Mouse (Mus musculus) kidney, embryonic 14.5 days (tissue): ENCODE measurements around the gene Pcca. TPM values are rescaled to one million over a fixed set of nuclear protein-coding genes. Genes with fewer than 3 reads are reported as not detected.

Experiments used
- ATAC-seq: fragments of 200-750 bp; cut with Nextera tagmentation; 2 replicates; pipeline ENCODE4 v1.8.0; 2017; ENCODE audit warnings: moderate number of reproducible peaks, mild to moderate bottlenecking, moderate TSS enrichment, moderate library complexity; ENCODE audit not compliant: low FRiP score, low TSS enrichment
- H3K27ac ChIP-seq: fragments of 300-500 bp; sonication (generic); 2 replicates; pipeline ENCODE4 v1.5.1; 2014; ENCODE audit warnings: low read depth, mild to moderate bottlenecking, low read length, moderate library complexity, mixed read lengths
- H3K27me3 ChIP-seq: fragments of 300-500 bp; sonication (generic); 2 replicates; pipeline ENCODE4 v1.6.1; 2014; ENCODE audit warnings: mild to moderate bottlenecking, low read length; ENCODE audit not compliant: control insufficient read depth, insufficient read depth
- H3K36me3 ChIP-seq: fragments of 300-500 bp; sonication (generic); 2 replicates; pipeline ENCODE4 v1.6.1; 2014; ENCODE audit warnings: low read length, mixed read lengths; ENCODE audit not compliant: control insufficient read depth, insufficient read depth
- H3K4me1 ChIP-seq: fragments of 300-500 bp; sonication (generic); 2 replicates; pipeline ENCODE4 v1.6.1; 2014; ENCODE audit warnings: low read length, mixed read lengths; ENCODE audit not compliant: control insufficient read depth, insufficient read depth
- H3K4me2 ChIP-seq: fragments of 300-500 bp; sonication (generic); replicated peaks from 2 replicates; pipeline ENCODE4 v1.6.1; 2014; ENCODE audit warnings: low read depth, mild to moderate bottlenecking, low read length
- H3K4me3 ChIP-seq: fragments of 300-500 bp; sonication (generic); 2 replicates; pipeline ENCODE4 v1.5.1; 2014; ENCODE audit warnings: mild to moderate bottlenecking, low read length
- H3K9ac ChIP-seq: fragments of 300-500 bp; sonication (generic); 2 replicates; pipeline ENCODE4 v1.6.1; 2014; ENCODE audit warnings: low read depth, mild to moderate bottlenecking, low read length, moderate library complexity
- H3K9me3 ChIP-seq: fragments of 300-500 bp; sonication (generic); 2 replicates; pipeline ENCODE4 v1.6.1; 2016; ENCODE audit warnings: low read length; ENCODE audit not compliant: control insufficient read depth
- WGBS: fragments of 180-500 bp; shearing (Covaris S2); extraction: QIAGEN DNeasy Blood & Tissue Kit; methylation state at CpG from one replicate; pipeline ENCODE4 v1.1.7; 2014; 5-methylcytosine and 5-hydroxymethylcytosine counted together
- polyA plus RNA-seq: library from polyadenylated mRNA; unstranded; fragments of >200 nt; fragmentation: Nextera tagmentation; extraction: Ambion mirVana; gene quantifications from 2 replicates; pipeline ENCODE4 v1.2.1, GENCODE M21; 2014

Pcca gene
- polyA plus RNA-seq, 1 experiment from 2014 or later, result 20.5 TPM

GRCm38 (mm10) chr14:122821002-122821401 lies 286.9 kb downstream of the Pcca start:
- no peak for ATAC-seq

GRCm38 (mm10) chr14:122823791-122824190 lies 289.7 kb downstream of the Pcca start:
- Histone ChIP-seq H3K9me3 (no peaks in the 10 kb centered on the region), H3K4me2 (no peak overlapping the region), H3K36me3 (no peaks in the 10 kb centered on the region), H3K4me3 (no peak overlapping the region), H3K27ac (no peak overlapping the region), H3K4me1 (no peaks in the 10 kb centered on the region), H3K9ac (no peak overlapping the region), H3K27me3 (no peaks in the 10 kb centered on the region)
- 46% methylated on average over 2 of the region's 2 CpGs for WGBS
- no peak for ATAC-seq

More at GRCm38 (mm10) chr14:122821002-122821401, 286.9 kb downstream of the Pcca start:
- no peaks in the 10 kb centered on the region for H3K27me3 ChIP-seq
- no peak overlapping the region for H3K4me2 ChIP-seq
- H3K36me3 ChIP-seq, result no peaks in the 10 kb centered on the region
- H3K9ac ChIP-seq, result no peak overlapping the region
- no peak overlapping the region for H3K4me3 ChIP-seq
- H3K4me1 ChIP-seq, result no peaks in the 10 kb centered on the region
- 84% methylated on average over 3 of the region's 3 CpGs for WGBS
- no peaks in the 10 kb centered on the region for H3K9me3 ChIP-seq
- no peak overlapping the region for H3K27ac ChIP-seq

GRCm38 (mm10) chr14:122825464-122825863 lies 291.3 kb downstream of the Pcca start:
- WGBS, result 92% methylated on average over 2 of the region's 2 CpGs
- no peak overlapping the region for H3K27ac ChIP-seq
- H3K36me3 ChIP-seq, result no peaks in the 10 kb centered on the region
- no peaks in the 10 kb centered on the region for H3K27me3 ChIP-seq
- H3K4me1 ChIP-seq, result no peaks in the 10 kb centered on the region
- no peak overlapping the region for H3K9ac ChIP-seq
- no peak overlapping the region for H3K4me2 ChIP-seq
- no peak overlapping the region for H3K4me3 ChIP-seq
- no peak for ATAC-seq
- H3K9me3 ChIP-seq, result no peaks in the 10 kb centered on the region

- Histone ChIP-seq H3K9me3 (no peaks in the 10 kb centered on the region), H3K4me2 (no peak overlapping the region), H3K27ac (no peak overlapping the region), H3K36me3 (no peaks in the 10 kb centered on the region), H3K4me1 (no peaks in the 10 kb centered on the region), H3K27me3 (no peaks in the 10 kb centered on the region), H3K9ac (no peak overlapping the region), H3K4me3 (no peak overlapping the region)
- 78% methylated on average over 1 of the region's 1 CpGs for WGBS
- no peak for ATAC-seq
Observed at GRCm38 (mm10) chr14:122830433-122830832, 296.3 kb downstream of the Pcca start.

GRCm38 (mm10) chr14:122833666-122834065 lies 299.5 kb downstream of the Pcca start:
- H3K9ac ChIP-seq, result no peak overlapping the region
- H3K36me3 ChIP-seq, result no peaks in the 10 kb centered on the region
- no peaks in the 10 kb centered on the region for H3K9me3 ChIP-seq
- H3K4me1 ChIP-seq, result no peaks in the 10 kb centered on the region
- H3K4me3 ChIP-seq, result no peak overlapping the region
- no peak overlapping the region for H3K27ac ChIP-seq
- no peaks in the 10 kb centered on the region for H3K27me3 ChIP-seq
- H3K4me2 ChIP-seq, result no peak overlapping the region
- ATAC-seq, result no peak
- 86% methylated on average over 3 of the region's 3 CpGs for WGBS

- Histone ChIP-seq H3K27ac (no peak overlapping the region), H3K36me3 (no peaks in the 10 kb centered on the region), H3K4me2 (no peak overlapping the region), H3K27me3 (no peaks in the 10 kb centered on the region), H3K4me3 (no peak overlapping the region), H3K9me3 (no peaks in the 10 kb centered on the region), H3K9ac (no peak overlapping the region), H3K4me1 (no peaks in the 10 kb centered on the region)
- no peak for ATAC-seq
- WGBS, result 90% methylated on average over 1 of the region's 1 CpGs
Observed at GRCm38 (mm10) chr14:122834753-122835152, 300.6 kb downstream of the Pcca start.

GRCm38 (mm10) chr14:122835487-122836190 lies 301.5 kb downstream of the Pcca start:
- H3K9ac ChIP-seq, result no peak overlapping the region
- no peaks in the 10 kb centered on the region for H3K36me3 ChIP-seq
- no peaks in the 10 kb centered on the region for H3K4me1 ChIP-seq
- no peaks in the 10 kb centered on the region for H3K27me3 ChIP-seq
- H3K4me3 ChIP-seq, result no peak overlapping the region
- H3K9me3 ChIP-seq, result no peaks in the 10 kb centered on the region
- 59% methylated on average over 7 of the region's 7 CpGs for WGBS
- no peak overlapping the region for H3K4me2 ChIP-seq
- no peak overlapping the region for H3K27ac ChIP-seq
- no peak for ATAC-seq

GRCm38 (mm10) chr14:122836221-122836620 lies 302.1 kb downstream of the Pcca start:
- H3K4me2 ChIP-seq, result no peak overlapping the region
- no peaks in the 10 kb centered on the region for H3K27me3 ChIP-seq
- no peak overlapping the region for H3K4me3 ChIP-seq
- H3K9ac ChIP-seq, result no peak overlapping the region
- H3K4me1 ChIP-seq, result no peaks in the 10 kb centered on the region
- no peak for ATAC-seq
- no peaks in the 10 kb centered on the region for H3K9me3 ChIP-seq
- no peak overlapping the region for H3K27ac ChIP-seq
- no peaks in the 10 kb centered on the region for H3K36me3 ChIP-seq
- 35% methylated on average over 4 of the region's 4 CpGs for WGBS

- Histone ChIP-seq H3K27ac (no peak overlapping the region), H3K4me3 (no peak overlapping the region), H3K4me2 (no peak overlapping the region), H3K9ac (no peak overlapping the region), H3K4me1 (no peaks in the 10 kb centered on the region), H3K9me3 (no peaks in the 10 kb centered on the region), H3K27me3 (no peaks in the 10 kb centered on the region), H3K36me3 (no peaks in the 10 kb centered on the region)
- WGBS, result 77% methylated on average over 2 of the region's 2 CpGs
- ATAC-seq, result no peak
Observed at GRCm38 (mm10) chr14:122837018-122837417, 302.9 kb downstream of the Pcca start.
